Mouse (Mus musculus): ENCODE data around the gene Cacna1d. TPM values are rescaled to one million over a fixed set of nuclear protein-coding genes. Genes with fewer than 3 reads are reported as not detected.

Cacna1d gene
- polyA plus RNA-seq, 1 experiment from 2014 or later, result 2.6 TPM

DNA sequence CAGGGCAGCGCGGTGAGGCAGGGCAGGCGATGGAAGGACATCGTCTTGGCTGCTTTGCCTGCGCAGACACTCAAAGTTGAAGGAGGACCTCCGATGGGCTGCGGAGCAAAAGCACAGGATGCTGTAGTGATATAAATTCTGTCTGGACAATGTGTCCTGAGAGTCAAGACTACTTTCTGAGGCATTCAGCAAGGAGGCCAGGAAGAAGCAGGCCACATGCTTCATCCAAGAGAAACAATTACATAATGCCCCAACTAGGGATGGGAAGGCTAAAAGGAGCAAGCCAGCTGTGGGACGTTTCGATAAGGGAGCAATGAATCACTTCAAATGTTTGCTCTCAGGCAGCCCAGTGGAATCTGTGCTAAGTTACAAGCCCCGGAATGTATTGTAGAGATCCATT, 446.0 kb downstream of the Cacna1d start:
- H3K4me1 ChIP-seq (ENCODE audit: control insufficient read depth, insufficient read depth, low read length), result 0 out of 2 replicates have a peak, but pooled peaks cover 2% of the 10 kb centered on the region

GRCm38 (mm10) chr14:30043356-30043940, 447.8 kb downstream of the Cacna1d start:
- Histone ChIP-seq H3K27me3 (replicated peaks; ENCODE audit: control insufficient read depth, insufficient read depth, low read length) (no peaks in the 10 kb centered on the region), H3K4me1 (ENCODE audit: control insufficient read depth, insufficient read depth, low read length) (0 out of 2 replicates have a peak, but pooled peaks cover 2% of the 10 kb centered on the region), H3K4me2 (ENCODE audit: low read depth, low read length) (no peak overlapping the region), H3K27ac (ENCODE audit: low read length) (no peak overlapping the region), H3K36me3 (ENCODE audit: control insufficient read depth, insufficient read depth, low read length) (no peaks in the 10 kb centered on the region), H3K4me3 (ENCODE audit: low read length) (no peak overlapping the region), H3K9me3 (ENCODE audit: control insufficient read depth, low read length) (no peaks in the 10 kb centered on the region), H3K9ac (ENCODE audit: low read depth, low read length) (no peak overlapping the region)
- WGBS, result 88% methylated on average over 7 of the region's 7 CpGs
- no peak for ATAC-seq

More for the DNA sequence above, 446.0 kb downstream of the Cacna1d start:
- Histone ChIP-seq H3K4me2 (ENCODE audit: low read depth, low read length) (no peak overlapping the region), H3K9me3 (ENCODE audit: control insufficient read depth, low read length) (no peaks in the 10 kb centered on the region), H3K9ac (ENCODE audit: low read depth, low read length) (no peak overlapping the region), H3K36me3 (ENCODE audit: control insufficient read depth, insufficient read depth, low read length) (no peaks in the 10 kb centered on the region), H3K27ac (ENCODE audit: low read length) (no peak overlapping the region), H3K4me3 (ENCODE audit: low read length) (no peak overlapping the region), H3K27me3 (replicated peaks; ENCODE audit: control insufficient read depth, insufficient read depth, low read length) (no peaks in the 10 kb centered on the region)
- 69% methylated on average over 10 of the region's 10 CpGs for WGBS
- no peak for ATAC-seq

- Histone ChIP-seq H3K4me2 (ENCODE audit: low read depth, low read length) (no peak overlapping the region), H3K4me1 (ENCODE audit: control insufficient read depth, insufficient read depth, low read length) (0 out of 2 replicates have a peak, but pooled peaks cover 2% of the 10 kb centered on the region), H3K9me3 (ENCODE audit: control insufficient read depth, low read length) (no peaks in the 10 kb centered on the region), H3K4me3 (ENCODE audit: low read length) (no peak overlapping the region), H3K36me3 (ENCODE audit: control insufficient read depth, insufficient read depth, low read length) (no peaks in the 10 kb centered on the region), H3K27ac (ENCODE audit: low read length) (no peak overlapping the region), H3K9ac (ENCODE audit: low read depth, low read length) (no peak overlapping the region), H3K27me3 (replicated peaks; ENCODE audit: control insufficient read depth, insufficient read depth, low read length) (no peaks in the 10 kb centered on the region)
- ATAC-seq, result no peak
- WGBS, result 84% methylated on average over 9 of the region's 9 CpGs
Observed at GRCm38 (mm10) chr14:30041836-30042235, 449.4 kb downstream of the Cacna1d start.

- ATAC-seq, result no peak
- Histone ChIP-seq H3K9me3 (ENCODE audit: control insufficient read depth, low read length) (no peaks in the 10 kb centered on the region), H3K27me3 (replicated peaks; ENCODE audit: control insufficient read depth, insufficient read depth, low read length) (no peaks in the 10 kb centered on the region), H3K4me3 (ENCODE audit: low read length) (no peak overlapping the region), H3K27ac (ENCODE audit: low read length) (no peak overlapping the region), H3K4me2 (ENCODE audit: low read depth, low read length) (no peak overlapping the region), H3K4me1 (ENCODE audit: control insufficient read depth, insufficient read depth, low read length) (no peaks in the 10 kb centered on the region), H3K36me3 (ENCODE audit: control insufficient read depth, insufficient read depth, low read length) (no peaks in the 10 kb centered on the region), H3K9ac (ENCODE audit: low read depth, low read length) (no peak overlapping the region)
- 63% methylated on average over 4 of the region's 4 CpGs for WGBS
Observed at GRCm38 (mm10) chr14:30039413-30039812, 451.8 kb downstream of the Cacna1d start.

DNA sequence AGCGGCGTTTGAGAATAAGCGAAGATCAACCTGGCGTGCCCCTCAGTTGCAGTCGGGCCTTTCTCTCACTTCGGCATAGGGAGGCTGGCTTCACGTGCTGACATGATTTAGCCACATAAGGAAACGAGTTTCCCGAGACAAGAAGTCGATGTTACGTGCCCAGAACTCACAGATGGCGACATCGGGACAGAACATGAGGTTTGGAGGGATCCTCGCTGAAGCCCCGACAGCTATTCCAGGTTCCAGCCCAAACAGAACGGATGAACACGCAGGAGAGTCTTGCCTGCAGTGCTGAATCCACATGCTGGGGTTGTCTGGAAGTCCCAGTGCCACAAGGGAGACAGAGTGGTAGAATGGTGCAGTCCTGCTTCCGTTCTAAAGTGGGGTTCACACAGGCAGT, 452.8 kb downstream of the Cacna1d start:
- Histone ChIP-seq H3K36me3 (ENCODE audit: control insufficient read depth, insufficient read depth, low read length) (no peaks in the 10 kb centered on the region), H3K4me3 (ENCODE audit: low read length) (no peak overlapping the region), H3K27me3 (replicated peaks; ENCODE audit: control insufficient read depth, insufficient read depth, low read length) (no peaks in the 10 kb centered on the region), H3K9ac (ENCODE audit: low read depth, low read length) (no peak overlapping the region), H3K4me1 (ENCODE audit: control insufficient read depth, insufficient read depth, low read length) (no peaks in the 10 kb centered on the region), H3K27ac (ENCODE audit: low read length) (no peak overlapping the region), H3K9me3 (ENCODE audit: control insufficient read depth, low read length) (no peaks in the 10 kb centered on the region), H3K4me2 (ENCODE audit: low read depth, low read length) (no peak overlapping the region)
- ATAC-seq, result no peak
- WGBS, result 89% methylated on average over 18 of the region's 18 CpGs

- Histone ChIP-seq H3K4me2 (ENCODE audit: low read depth, low read length) (no peak overlapping the region), H3K9ac (ENCODE audit: low read depth, low read length) (no peak overlapping the region), H3K4me1 (ENCODE audit: control insufficient read depth, insufficient read depth, low read length) (no peaks in the 10 kb centered on the region), H3K27ac (ENCODE audit: low read length) (no peak overlapping the region), H3K36me3 (ENCODE audit: control insufficient read depth, insufficient read depth, low read length) (no peaks in the 10 kb centered on the region), H3K27me3 (replicated peaks; ENCODE audit: control insufficient read depth, insufficient read depth, low read length) (no peaks in the 10 kb centered on the region), H3K9me3 (ENCODE audit: control insufficient read depth, low read length) (no peaks in the 10 kb centered on the region), H3K4me3 (ENCODE audit: low read length) (no peak overlapping the region)
- no peak for ATAC-seq
- 65% methylated on average over 8 of the region's 8 CpGs for WGBS
Observed at GRCm38 (mm10) chr14:30033405-30033804, 457.9 kb downstream of the Cacna1d start.

- Histone ChIP-seq H3K4me2 (ENCODE audit: low read depth, low read length) (no peak overlapping the region), H3K27me3 (replicated peaks; ENCODE audit: control insufficient read depth, insufficient read depth, low read length) (no peaks in the 10 kb centered on the region), H3K9ac (ENCODE audit: low read depth, low read length) (no peak overlapping the region), H3K36me3 (ENCODE audit: control insufficient read depth, insufficient read depth, low read length) (no peaks in the 10 kb centered on the region), H3K4me3 (ENCODE audit: low read length) (no peak overlapping the region), H3K4me1 (ENCODE audit: control insufficient read depth, insufficient read depth, low read length) (no peaks in the 10 kb centered on the region), H3K9me3 (ENCODE audit: control insufficient read depth, low read length) (no peaks in the 10 kb centered on the region), H3K27ac (ENCODE audit: low read length) (no peak overlapping the region)
- 53% methylated on average over 2 of the region's 2 CpGs for WGBS
- ATAC-seq, result no peak
Observed at GRCm38 (mm10) chr14:30027378-30027777, 463.9 kb downstream of the Cacna1d start.

DNA sequence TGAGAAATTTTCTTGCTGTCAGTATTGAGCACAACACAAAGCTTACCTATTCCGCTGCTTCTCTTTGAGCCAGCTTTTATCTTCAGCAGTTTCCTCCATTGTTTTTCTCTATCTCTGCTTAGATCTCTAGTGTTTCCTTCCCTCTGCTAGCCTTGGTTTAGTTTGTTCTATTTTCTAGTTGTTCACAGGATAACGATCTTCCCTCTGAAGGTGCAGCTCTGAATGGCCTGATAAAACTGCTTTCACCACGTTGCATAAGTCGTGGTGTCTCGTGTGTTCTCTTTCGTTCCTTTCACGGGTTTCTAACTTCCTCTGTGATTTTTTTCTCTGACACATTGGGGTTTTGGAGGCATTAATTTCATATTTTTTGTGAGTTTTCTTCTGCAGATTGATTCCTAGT, 466.9 kb downstream of the Cacna1d start:
- no peak overlapping the region for H3K4me2 ChIP-seq (ENCODE audit: low read depth, low read length)
- 32% methylated on average over 7 of the region's 7 CpGs for WGBS
- H3K9ac ChIP-seq (ENCODE audit: low read depth, low read length), result no peak overlapping the region
- H3K4me3 ChIP-seq (ENCODE audit: low read length), result no peak overlapping the region
- no peak for ATAC-seq
- no peaks in the 10 kb centered on the region for H3K27me3 ChIP-seq (replicated peaks; ENCODE audit: control insufficient read depth, insufficient read depth, low read length)
- H3K9me3 ChIP-seq (ENCODE audit: control insufficient read depth, low read length), result no peaks in the 10 kb centered on the region
- no peak overlapping the region for H3K27ac ChIP-seq (ENCODE audit: low read length)
- H3K4me1 ChIP-seq (ENCODE audit: control insufficient read depth, insufficient read depth, low read length), result no peaks in the 10 kb centered on the region
- no peaks in the 10 kb centered on the region for H3K36me3 ChIP-seq (ENCODE audit: control insufficient read depth, insufficient read depth, low read length)

GRCm38 (mm10) chr14:30022471-30022870, 468.8 kb downstream of the Cacna1d start:
- WGBS, result 93% methylated on average over 6 of the region's 6 CpGs
- H3K4me2 ChIP-seq (ENCODE audit: low read depth, low read length), result no peak overlapping the region
- H3K36me3 ChIP-seq (ENCODE audit: control insufficient read depth, insufficient read depth, low read length), result no peaks in the 10 kb centered on the region
- no peaks in the 10 kb centered on the region for H3K4me1 ChIP-seq (ENCODE audit: control insufficient read depth, insufficient read depth, low read length)
- no peak overlapping the region for H3K27ac ChIP-seq (ENCODE audit: low read length)
- no peak overlapping the region for H3K9ac ChIP-seq (ENCODE audit: low read depth, low read length)
- H3K4me3 ChIP-seq (ENCODE audit: low read length), result no peak overlapping the region
- ATAC-seq, result no peak
- H3K9me3 ChIP-seq (ENCODE audit: control insufficient read depth, low read length), result no peaks in the 10 kb centered on the region
- H3K27me3 ChIP-seq (replicated peaks; ENCODE audit: control insufficient read depth, insufficient read depth, low read length), result no peaks in the 10 kb centered on the region
